In genomic region chr8:127185897-127186296, GRCm38 (mm10) we compare ENCODE assay signal across 15 mouse cellular contexts.
"Had no signal": no experiment of that assay in that cellular context is flagged by ENCODE, and none has a peak within 500 bp of the region (broad histone marks: within the 10 kb centered on the region; RNA-seq: fewer than 3 reads in every experiment).

No protein-coding gene starts in this region.

- H3K9ac ChIP-seq: limb, embryonic 12.5 days; liver, embryonic 13.5 days; neural tube, embryonic 12.5 days; stomach, embryonic 15.5 days had no signal

- H3K9me3 ChIP-seq: limb, embryonic 12.5 days; liver, embryonic 13.5 days; neural tube, embryonic 12.5 days; stomach, embryonic 15.5 days had no signal

- DNase-seq: kidney, adult 8-10 months; kidney, postnatal 4 days; liver, embryonic 13.5 days; lung, adult 2 months; lung, postnatal 36 days; midbrain, embryonic 14.5 days; right cerebral cortex, postnatal 14 days; thymus, adult 2 months; thymus, postnatal 25 days had no signal

- H3K4me3 ChIP-seq: layer of hippocampus, adult 2 months; limb, embryonic 12.5 days; liver, embryonic 13.5 days; neural tube, embryonic 12.5 days; stomach, embryonic 15.5 days had no signal

- H3K36me3 ChIP-seq: limb, embryonic 12.5 days; liver, embryonic 13.5 days; neural tube, embryonic 12.5 days; stomach, embryonic 15.5 days had no signal

- ATAC-seq: lung, postnatal 0 days had no signal

- H3K4me2 ChIP-seq: limb, embryonic 12.5 days; liver, embryonic 13.5 days; neural tube, embryonic 12.5 days; stomach, embryonic 15.5 days had no signal

- H3K27ac ChIP-seq: kidney, postnatal 0 days; layer of hippocampus, adult 2 months; liver, embryonic 13.5 days; neural tube, embryonic 12.5 days; stomach, embryonic 15.5 days had no signal

- H3K27me3 ChIP-seq: limb, embryonic 12.5 days; liver, embryonic 13.5 days; neural tube, embryonic 12.5 days; stomach, embryonic 15.5 days had no signal
